Mouse (Mus musculus): ENCODE results near the gene Plekhh2. TPM values are rescaled to one million over a fixed set of nuclear protein-coding genes. Genes with fewer than 3 reads are reported as not detected.

Plekhh2 gene
- polyA plus RNA-seq, 1 experiment from 2014 or later, result 13.9 TPM

DNA sequence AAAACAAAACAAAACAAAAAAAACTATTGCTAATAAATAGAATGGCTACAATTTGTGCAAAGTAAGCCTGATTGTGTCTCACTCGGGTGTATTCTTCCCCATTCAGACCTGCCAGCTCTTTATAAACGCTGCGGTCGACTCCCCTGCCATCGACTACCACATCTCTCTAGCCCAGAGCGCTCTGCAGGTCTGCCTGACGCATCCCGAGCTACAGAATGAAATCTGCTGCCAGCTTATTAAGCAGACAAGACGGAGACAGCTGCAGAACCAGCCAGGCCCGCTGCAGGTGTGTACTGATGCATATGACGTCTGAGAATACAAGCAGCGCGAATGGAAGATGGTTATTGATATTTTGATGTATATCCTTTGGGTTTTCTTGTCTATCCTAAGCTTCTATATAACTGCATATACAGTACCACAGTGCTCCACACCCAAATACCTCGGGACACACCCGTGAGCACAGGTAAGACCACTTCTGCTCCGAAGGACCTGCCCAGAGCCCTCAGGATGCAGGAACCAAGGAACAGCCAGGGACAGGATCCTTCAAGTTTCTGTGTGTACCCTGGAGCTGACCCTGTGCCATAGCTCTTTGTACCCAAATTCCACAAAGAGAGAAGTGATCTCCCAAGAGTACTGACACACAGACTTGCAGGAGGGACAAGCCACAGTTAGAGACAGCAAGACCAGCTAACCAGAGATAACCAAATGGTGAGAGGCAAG, 79.9 kb downstream of the Plekhh2 start:
- Histone ChIP-seq H3K36me3 (ENCODE audit: control insufficient read depth, insufficient read depth, low read length) (peaks cover 42% of the 10 kb centered on the region), H3K4me2 (replicated peaks; ENCODE audit: low read depth, low read length) (no peak overlapping the region), H3K4me1 (ENCODE audit: control insufficient read depth, insufficient read depth, low read length) (no peaks in the 10 kb centered on the region), H3K4me3 (ENCODE audit: low read length) (no peak overlapping the region), H3K27me3 (ENCODE audit: control insufficient read depth, insufficient read depth, low read length) (no peaks in the 10 kb centered on the region), H3K9ac (ENCODE audit: low read depth, low read length) (no peak overlapping the region), H3K27ac (ENCODE audit: low read depth, low read length) (no peak overlapping the region), H3K9me3 (ENCODE audit: control insufficient read depth, low read length) (no peaks in the 10 kb centered on the region)
- WGBS, result 90% methylated on average over 16 of the region's 16 CpGs
- no peak for ATAC-seq (ENCODE audit: low FRiP score, low TSS enrichment)

DNA sequence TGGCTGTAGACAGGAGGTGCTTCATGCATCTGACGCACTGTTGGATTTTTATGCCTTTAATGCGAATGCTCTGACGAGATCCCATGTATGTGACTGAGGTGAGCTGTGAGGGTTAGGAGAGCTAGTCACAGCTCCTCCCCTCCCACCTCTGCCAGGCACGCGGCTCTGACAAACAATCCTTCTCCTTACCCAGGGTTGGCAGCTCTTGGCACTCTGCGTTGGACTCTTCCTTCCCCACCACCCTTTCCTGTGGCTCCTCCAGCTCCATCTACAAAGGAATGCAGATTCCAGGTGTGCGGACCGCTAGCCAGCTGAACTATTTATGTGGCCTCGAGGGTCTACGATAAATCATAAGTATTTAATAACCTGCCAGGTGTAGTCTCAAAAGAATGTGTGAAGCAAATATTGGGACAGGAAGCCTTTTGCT, 84.3 kb downstream of the Plekhh2 start:
- H3K27ac ChIP-seq (ENCODE audit: low read depth, low read length), result no peak overlapping the region
- peaks cover 32% of the 10 kb centered on the region for H3K36me3 ChIP-seq (ENCODE audit: control insufficient read depth, insufficient read depth, low read length)
- ATAC-seq (ENCODE audit: low FRiP score, low TSS enrichment), result no peak
- no peaks in the 10 kb centered on the region for H3K4me1 ChIP-seq (ENCODE audit: control insufficient read depth, insufficient read depth, low read length)
- no peak overlapping the region for H3K4me2 ChIP-seq (replicated peaks; ENCODE audit: low read depth, low read length)
- no peak overlapping the region for H3K4me3 ChIP-seq (ENCODE audit: low read length)
- no peak overlapping the region for H3K9ac ChIP-seq (ENCODE audit: low read depth, low read length)
- no peaks in the 10 kb centered on the region for H3K27me3 ChIP-seq (ENCODE audit: control insufficient read depth, insufficient read depth, low read length)
- WGBS, result 56% methylated on average over 10 of the region's 10 CpGs
- no peaks in the 10 kb centered on the region for H3K9me3 ChIP-seq (ENCODE audit: control insufficient read depth, low read length)

GRCm38 (mm10) chr17:84596501-84596900, 84.8 kb downstream of the Plekhh2 start:
- Histone ChIP-seq H3K4me3 (ENCODE audit: low read length) (no peak overlapping the region), H3K27me3 (ENCODE audit: control insufficient read depth, insufficient read depth, low read length) (no peaks in the 10 kb centered on the region), H3K4me2 (replicated peaks; ENCODE audit: low read depth, low read length) (no peak overlapping the region), H3K9ac (ENCODE audit: low read depth, low read length) (no peak overlapping the region), H3K9me3 (ENCODE audit: control insufficient read depth, low read length) (no peaks in the 10 kb centered on the region), H3K36me3 (ENCODE audit: control insufficient read depth, insufficient read depth, low read length) (peaks cover 28% of the 10 kb centered on the region), H3K27ac (ENCODE audit: low read depth, low read length) (no peak overlapping the region), H3K4me1 (ENCODE audit: control insufficient read depth, insufficient read depth, low read length) (no peaks in the 10 kb centered on the region)
- no peak for ATAC-seq (ENCODE audit: low FRiP score, low TSS enrichment)
- WGBS, result 65% methylated on average over 7 of the region's 7 CpGs

DNA sequence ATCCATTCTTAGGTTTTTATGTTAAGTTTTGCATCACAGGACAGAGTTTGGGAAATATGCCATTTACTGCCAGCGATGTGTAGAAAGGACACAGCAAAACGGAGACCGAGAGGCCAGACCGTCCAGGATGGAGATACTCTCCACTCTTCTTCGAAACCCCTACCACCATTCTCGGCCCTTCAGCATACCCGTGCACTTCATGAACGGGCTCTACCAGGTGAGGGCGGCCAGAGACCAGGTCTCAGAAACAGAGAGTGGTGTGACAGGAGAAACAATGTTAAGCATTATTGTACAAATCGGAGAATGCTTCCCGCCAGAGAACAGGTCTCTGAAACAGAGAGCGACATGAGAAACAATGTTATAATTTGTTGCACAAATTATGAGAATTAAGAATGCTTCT, 86.2 kb downstream of the Plekhh2 start:
- WGBS, result 91% methylated on average over 12 of the region's 12 CpGs
- no peak overlapping the region for H3K27ac ChIP-seq (ENCODE audit: low read depth, low read length)
- peaks cover 21% of the 10 kb centered on the region; the same call in 1 of the 2 replicates for H3K36me3 ChIP-seq (ENCODE audit: control insufficient read depth, insufficient read depth, low read length)
- no peaks in the 10 kb centered on the region for H3K9me3 ChIP-seq (ENCODE audit: control insufficient read depth, low read length)
- H3K4me1 ChIP-seq (ENCODE audit: control insufficient read depth, insufficient read depth, low read length), result no peaks in the 10 kb centered on the region
- no peak overlapping the region for H3K9ac ChIP-seq (ENCODE audit: low read depth, low read length)
- no peak for ATAC-seq (ENCODE audit: low FRiP score, low TSS enrichment)
- H3K4me2 ChIP-seq (replicated peaks; ENCODE audit: low read depth, low read length), result no peak overlapping the region
- no peaks in the 10 kb centered on the region for H3K27me3 ChIP-seq (ENCODE audit: control insufficient read depth, insufficient read depth, low read length)
- H3K4me3 ChIP-seq (ENCODE audit: low read length), result no peak overlapping the region

DNA sequence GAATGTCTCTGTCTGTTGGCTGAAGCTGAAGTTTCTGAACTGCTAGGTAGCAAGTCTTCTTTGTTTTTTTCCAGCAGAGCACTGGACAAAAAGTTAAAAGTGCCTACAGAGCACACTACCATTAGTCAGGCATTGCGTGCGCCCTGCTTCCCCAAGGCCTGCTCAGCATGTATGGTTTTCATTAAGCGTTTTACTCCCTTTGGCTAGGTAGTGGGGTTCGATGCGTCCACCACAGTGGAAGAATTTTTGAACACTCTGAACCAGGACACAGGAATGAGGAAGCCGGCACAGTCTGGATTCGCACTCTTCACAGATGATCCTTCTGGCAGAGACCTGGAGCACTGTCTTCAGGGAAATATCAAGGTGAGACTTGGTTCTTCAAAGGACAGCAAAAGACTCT, 87.2 kb downstream of the Plekhh2 start:
- Histone ChIP-seq H3K4me1 (ENCODE audit: control insufficient read depth, insufficient read depth, low read length) (no peaks in the 10 kb centered on the region), H3K9ac (ENCODE audit: low read depth, low read length) (no peak overlapping the region), H3K27ac (ENCODE audit: low read depth, low read length) (no peak overlapping the region), H3K27me3 (ENCODE audit: control insufficient read depth, insufficient read depth, low read length) (no peaks in the 10 kb centered on the region), H3K4me3 (ENCODE audit: low read length) (no peak overlapping the region), H3K4me2 (replicated peaks; ENCODE audit: low read depth, low read length) (no peak overlapping the region), H3K36me3 (ENCODE audit: control insufficient read depth, insufficient read depth, low read length) (peaks cover 24% of the 10 kb centered on the region; the same call in 1 of the 2 replicates), H3K9me3 (ENCODE audit: control insufficient read depth, low read length) (no peaks in the 10 kb centered on the region)
- WGBS, result 91% methylated on average over 7 of the region's 7 CpGs
- ATAC-seq (ENCODE audit: low FRiP score, low TSS enrichment), result no peak

DNA sequence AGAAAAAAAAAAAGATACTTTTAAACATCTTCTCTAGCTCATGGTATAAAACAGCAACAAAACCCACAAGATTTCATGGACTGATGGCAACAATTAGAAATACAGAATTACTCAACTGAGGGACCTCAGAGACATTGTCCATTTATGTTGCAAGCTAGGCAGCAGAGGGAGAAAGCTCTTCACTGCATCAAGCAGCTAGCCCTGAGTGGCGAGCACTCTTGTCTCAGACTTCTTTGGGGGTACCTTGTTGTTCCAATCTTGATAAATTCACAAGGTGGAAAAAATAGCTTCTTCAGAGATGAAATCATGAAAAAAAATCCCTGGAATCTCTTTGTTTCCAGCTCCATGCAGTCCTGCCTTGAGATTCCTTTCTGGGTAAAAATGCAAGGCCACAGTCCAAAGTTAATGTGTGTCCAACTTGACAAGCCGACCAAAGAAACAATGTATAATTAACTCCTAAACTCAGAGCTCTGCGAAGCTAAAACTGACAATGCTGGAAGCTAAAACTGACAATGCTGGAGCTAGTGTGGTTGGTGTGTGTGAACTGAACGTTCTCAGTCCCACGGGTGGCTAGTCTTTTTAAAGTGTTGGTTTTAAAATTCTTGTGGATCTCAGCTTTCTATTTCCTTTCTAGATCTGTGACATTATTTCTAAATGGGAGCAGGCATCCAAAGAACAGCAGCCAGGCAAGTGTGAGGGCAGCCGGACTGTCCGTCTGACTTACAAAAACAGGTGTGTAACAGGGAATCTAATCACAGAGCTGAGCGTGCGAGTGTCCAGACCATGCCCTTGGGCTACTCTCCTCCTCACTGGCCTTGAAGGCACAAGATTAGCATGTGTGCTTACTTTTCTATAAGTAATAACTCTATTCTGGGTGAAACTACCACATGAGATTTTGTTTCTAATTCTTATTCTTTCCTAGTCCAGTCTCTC, 88.6 kb downstream of the Plekhh2 start:
- ATAC-seq (ENCODE audit: low FRiP score, low TSS enrichment), result no peak

GRCm38 (mm10) chr17:84601805-84602204, 90.1 kb downstream of the Plekhh2 start:
- no peaks in the 10 kb centered on the region for H3K4me1 ChIP-seq (ENCODE audit: control insufficient read depth, insufficient read depth, low read length)

More for the DNA sequence above, 88.6 kb downstream of the Plekhh2 start:
- Histone ChIP-seq H3K4me2 (replicated peaks; ENCODE audit: low read depth, low read length) (no peak overlapping the region), H3K27me3 (ENCODE audit: control insufficient read depth, insufficient read depth, low read length) (no peaks in the 10 kb centered on the region), H3K9me3 (ENCODE audit: control insufficient read depth, low read length) (no peaks in the 10 kb centered on the region), H3K27ac (ENCODE audit: low read depth, low read length) (peak overlapping the region; percentile 61), H3K4me1 (ENCODE audit: control insufficient read depth, insufficient read depth, low read length) (no peaks in the 10 kb centered on the region), H3K9ac (ENCODE audit: low read depth, low read length) (no peak overlapping the region), H3K36me3 (ENCODE audit: control insufficient read depth, insufficient read depth, low read length) (peaks cover 18% of the 10 kb centered on the region; the same call in 1 of the 2 replicates), H3K4me3 (ENCODE audit: low read length) (no peak overlapping the region)
- WGBS, result 65% methylated on average over 9 of the region's 9 CpGs

DNA sequence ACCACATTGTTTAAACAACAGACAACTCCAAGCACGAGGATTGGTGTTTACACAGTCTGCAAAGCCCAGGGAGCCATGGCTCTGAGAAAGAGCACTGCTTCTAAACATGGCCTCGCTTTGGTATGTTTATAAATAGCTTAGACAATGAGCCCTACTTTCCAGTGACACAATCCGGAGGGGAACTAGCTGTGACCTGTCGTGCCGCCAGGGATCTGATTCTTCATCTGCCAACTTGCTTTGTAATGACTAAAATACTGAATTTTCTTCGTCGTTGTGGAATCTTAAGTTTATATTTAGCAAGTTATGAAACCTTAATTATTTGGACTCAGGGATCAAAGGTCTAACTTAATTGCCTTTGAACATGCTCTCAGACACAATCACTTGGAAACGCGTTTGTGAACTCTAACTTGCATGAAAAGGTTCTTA, 91.5 kb downstream of the Plekhh2 start:
- no peak for ATAC-seq (ENCODE audit: low FRiP score, low TSS enrichment)
- H3K36me3 ChIP-seq (ENCODE audit: control insufficient read depth, insufficient read depth, low read length), result peaks cover 21% of the 10 kb centered on the region; the same call in 1 of the 2 replicates
- no peak overlapping the region for H3K27ac ChIP-seq (ENCODE audit: low read depth, low read length)
- H3K9me3 ChIP-seq (ENCODE audit: control insufficient read depth, low read length), result no peaks in the 10 kb centered on the region
- no peak overlapping the region for H3K4me3 ChIP-seq (ENCODE audit: low read length)
- no peaks in the 10 kb centered on the region for H3K27me3 ChIP-seq (ENCODE audit: control insufficient read depth, insufficient read depth, low read length)
- H3K4me2 ChIP-seq (replicated peaks; ENCODE audit: low read depth, low read length), result no peak overlapping the region
- H3K4me1 ChIP-seq (ENCODE audit: control insufficient read depth, insufficient read depth, low read length), result no peaks in the 10 kb centered on the region
- 73% methylated on average over 9 of the region's 9 CpGs for WGBS
- no peak overlapping the region for H3K9ac ChIP-seq (ENCODE audit: low read depth, low read length)

More at GRCm38 (mm10) chr17:84601805-84602204, 90.1 kb downstream of the Plekhh2 start:
- Histone ChIP-seq H3K36me3 (ENCODE audit: control insufficient read depth, insufficient read depth, low read length) (peaks cover 18% of the 10 kb centered on the region; the same call in 1 of the 2 replicates), H3K4me3 (ENCODE audit: low read length) (no peak overlapping the region), H3K9me3 (ENCODE audit: control insufficient read depth, low read length) (no peaks in the 10 kb centered on the region), H3K9ac (ENCODE audit: low read depth, low read length) (no peak overlapping the region), H3K27me3 (ENCODE audit: control insufficient read depth, insufficient read depth, low read length) (no peaks in the 10 kb centered on the region), H3K27ac (ENCODE audit: low read depth, low read length) (no peak overlapping the region), H3K4me2 (replicated peaks; ENCODE audit: low read depth, low read length) (no peak overlapping the region)
- WGBS, result 93% methylated on average over 5 of the region's 5 CpGs
- no peak for ATAC-seq (ENCODE audit: low FRiP score, low TSS enrichment)
